Mouse (Mus musculus) R1 (cell line): ENCODE data around the gene Ccdc34.

Source experiments
- DNase-seq: peaks from one replicate; pipeline ENCODE4 v3.0.0-alpha.2; 2018; ENCODE audit warnings: low read depth, low spot score

The Ccdc34 gene

GRCm38 (mm10) chr2:110179669-110180315 lies 162.2 kb downstream of the Ccdc34 start:
- DNase-seq, result no peak

- DNase-seq, result no peak
Measured at GRCm38 (mm10) chr2:110180316-110180670, 162.7 kb downstream of the Ccdc34 start.

GRCm38 (mm10) chr2:110181666-110182065 lies 164.0 kb downstream of the Ccdc34 start:
- no peak for DNase-seq

- no peak for DNase-seq
Measured at GRCm38 (mm10) chr2:110182248-110182647, 164.6 kb downstream of the Ccdc34 start.

- no peak for DNase-seq
Measured at GRCm38 (mm10) chr2:110182795-110183486, 165.3 kb downstream of the Ccdc34 start.

- no peak for DNase-seq
Measured at GRCm38 (mm10) chr2:110184071-110184470, 166.5 kb downstream of the Ccdc34 start.

- DNase-seq, result no peak
Measured at GRCm38 (mm10) chr2:110186427-110186980, 168.9 kb downstream of the Ccdc34 start.

- no peak for DNase-seq
Measured at GRCm38 (mm10) chr2:110188696-110189397, 171.2 kb downstream of the Ccdc34 start.

- DNase-seq, result no peak
Measured at GRCm38 (mm10) chr2:110190416-110190815, 172.8 kb downstream of the Ccdc34 start.

- DNase-seq, result no peak
Measured at GRCm38 (mm10) chr2:110191186-110191690, 173.6 kb downstream of the Ccdc34 start.

GRCm38 (mm10) chr2:110191965-110192701 lies 174.5 kb downstream of the Ccdc34 start:
- peak; percentile 52 for DNase-seq

- DNase-seq, result no peak
Measured at GRCm38 (mm10) chr2:110192702-110193312, 175.2 kb downstream of the Ccdc34 start.

- no peak for DNase-seq
Measured at GRCm38 (mm10) chr2:110196551-110196950, 178.9 kb downstream of the Ccdc34 start.

GRCm38 (mm10) chr2:110199648-110200047 lies 182.0 kb downstream of the Ccdc34 start:
- no peak for DNase-seq

- no peak for DNase-seq
Measured at GRCm38 (mm10) chr2:110201770-110202169, 184.2 kb downstream of the Ccdc34 start.

GRCm38 (mm10) chr2:110202716-110203497 lies 185.3 kb downstream of the Ccdc34 start:
- DNase-seq, result no peak

- DNase-seq, result no peak
Measured at GRCm38 (mm10) chr2:110204169-110204568, 186.6 kb downstream of the Ccdc34 start.

- DNase-seq, result peak; percentile 60
Measured at GRCm38 (mm10) chr2:110204705-110205318, 187.2 kb downstream of the Ccdc34 start.
